Mouse (Mus musculus) limb, embryonic 12.5 days (tissue): ENCODE results near the gene Hoxa11. TPM values are rescaled to one million over a fixed set of nuclear protein-coding genes. Genes with fewer than 3 reads are reported as not detected.

ENCODE experiments used
- ATAC-seq: fragments of 200-750 bp; cut with Nextera tagmentation; 2 replicates; pipeline ENCODE4 v1.8.0; 2017; ENCODE audit warnings: low read depth, moderate TSS enrichment; ENCODE audit not compliant: insufficient number of reproducible peaks, insufficient read depth, low FRiP score, low TSS enrichment
- H3K27ac ChIP-seq: fragments of 300-500 bp; sonication (generic); 2 replicates; pipeline ENCODE4 v1.5.1; 2016; ENCODE audit warnings: mild to moderate bottlenecking, moderate library complexity
- H3K27me3 ChIP-seq: fragments of 300-500 bp; sonication (generic); 2 replicates; pipeline ENCODE4 v1.6.1; 2016; ENCODE audit warnings: mild to moderate bottlenecking, moderate library complexity
- H3K36me3 ChIP-seq: fragments of 300-500 bp; sonication (generic); 2 replicates; pipeline ENCODE4 v1.6.1; 2016; ENCODE audit warnings: mild to moderate bottlenecking, moderate library complexity
- H3K4me1 ChIP-seq: fragments of 300-500 bp; sonication (generic); replicated peaks from 2 replicates; pipeline ENCODE4 v1.6.1; 2016
- H3K4me2 ChIP-seq: fragments of 300-500 bp; sonication (generic); 2 replicates; pipeline ENCODE4 v1.6.1; 2016; ENCODE audit warnings: mild to moderate bottlenecking, moderate library complexity
- H3K4me3 ChIP-seq: fragments of 300-500 bp; sonication (generic); replicated peaks from 2 replicates; pipeline ENCODE4 v1.5.1; 2016; ENCODE audit warnings: mild to moderate bottlenecking
- H3K9ac ChIP-seq: fragments of 300-500 bp; sonication (generic); replicated peaks from 2 replicates; pipeline ENCODE4 v1.6.1; 2016; ENCODE audit warnings: mild to moderate bottlenecking, moderate library complexity
- H3K9me3 ChIP-seq: fragments of 300-500 bp; sonication (generic); 2 replicates; pipeline ENCODE4 v1.6.1; 2016; ENCODE audit warnings: mild to moderate bottlenecking, moderate library complexity
- WGBS: fragments of 180-500 bp; shearing (Covaris S2); methylation state at CpG from one replicate; pipeline ENCODE4 v1.1.7; 2016; 5-methylcytosine and 5-hydroxymethylcytosine counted together
- polyA plus RNA-seq: library from polyadenylated mRNA; unstranded; fragments of >200 nt; fragmentation: Nextera tagmentation; extraction: Ambion mirVana; gene quantifications from 2 replicates; pipeline ENCODE4 v1.2.1, GENCODE M21; 2016

The Hoxa11 gene
- polyA plus RNA-seq, 1 experiment from 2014 or later, result 96.8 TPM

- peak overlapping the region; percentile 100 for H3K27ac ChIP-seq
- peaks cover 16% of the 10 kb centered on the region for H3K27me3 ChIP-seq
- no peak for ATAC-seq
- H3K9me3 ChIP-seq, result no peaks in the 10 kb centered on the region
- H3K9ac ChIP-seq, result peak overlapping the region; percentile 100
- peak overlapping the region; percentile 96 for H3K4me2 ChIP-seq
- H3K36me3 ChIP-seq, result peaks cover 11% of the 10 kb centered on the region
- under 1% methylated on average over 70 of the region's 71 CpGs for WGBS
- H3K4me1 ChIP-seq, result peaks cover 46% of the 10 kb centered on the region
- peak overlapping the region; percentile 99 for H3K4me3 ChIP-seq
These were observed 412 bp downstream of the Hoxa11 start for GRCm38 (mm10) chr6:52245040-52245756.

- H3K4me2 ChIP-seq, result peak overlapping the region; percentile 96
- H3K9ac ChIP-seq, result peak overlapping the region; percentile 100
- 0% methylated on average over 23 of the region's 23 CpGs for WGBS
- peaks cover 5% of the 10 kb centered on the region for H3K36me3 ChIP-seq
- H3K27me3 ChIP-seq, result peaks cover 10% of the 10 kb centered on the region
- no peak for ATAC-seq
- H3K4me1 ChIP-seq, result peaks cover 40% of the 10 kb centered on the region
- H3K4me3 ChIP-seq, result peak overlapping the region; percentile 99
- peak overlapping the region; percentile 100 for H3K27ac ChIP-seq
- H3K9me3 ChIP-seq, result no peaks in the 10 kb centered on the region
These were observed 1.1 kb downstream of the Hoxa11 start for GRCm38 (mm10) chr6:52244471-52245039.

DNA sequence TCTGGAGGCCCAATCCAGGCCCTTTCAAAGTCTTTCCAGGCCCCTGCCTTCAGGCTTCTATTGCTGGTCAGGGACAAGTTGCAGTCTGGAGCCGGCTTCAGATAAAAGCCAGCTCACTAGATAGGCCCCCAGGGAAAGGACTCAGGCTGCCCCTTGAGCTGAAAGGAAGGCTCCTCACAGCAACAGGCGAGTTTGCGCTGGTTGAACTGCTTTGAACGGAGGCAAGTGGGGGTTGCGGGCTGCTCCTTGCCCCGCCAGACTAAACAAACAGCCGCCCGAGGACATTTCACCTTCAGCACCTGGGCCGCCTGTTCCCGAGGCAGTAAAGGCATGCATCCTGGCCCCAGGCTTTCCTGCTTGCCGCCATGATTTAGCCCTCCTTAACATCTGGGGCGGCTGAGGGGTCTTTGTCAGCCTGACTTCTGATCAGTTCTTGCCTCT lies 1.9 kb downstream of the Hoxa11 start:
- Histone ChIP-seq H3K4me3 (peak overlapping the region; percentile 99), H3K4me1 (peaks cover 38% of the 10 kb centered on the region), H3K4me2 (peak overlapping the region; percentile 96), H3K27me3 (peaks cover 10% of the 10 kb centered on the region), H3K9me3 (no peaks in the 10 kb centered on the region), H3K27ac (peak overlapping the region; percentile 100), H3K9ac (peak overlapping the region; percentile 100), H3K36me3 (no peaks in the 10 kb centered on the region)
- ATAC-seq, result 0 out of 2 replicates have a peak, but pooled peaks have one; percentile 0
- WGBS, result 2% methylated on average over 12 of the region's 12 CpGs

- Histone ChIP-seq H3K36me3 (no peaks in the 10 kb centered on the region), H3K9me3 (no peaks in the 10 kb centered on the region), H3K4me1 (peaks cover 35% of the 10 kb centered on the region), H3K9ac (peak overlapping the region; percentile 100), H3K4me3 (peak overlapping the region; percentile 99), H3K27me3 (peaks cover 5% of the 10 kb centered on the region), H3K4me2 (peak overlapping the region; percentile 96), H3K27ac (peak overlapping the region; percentile 100)
- 3% methylated on average over 4 of the region's 4 CpGs for WGBS
- ATAC-seq, result no peak
These were observed 2.7 kb downstream of the Hoxa11 start for GRCm38 (mm10) chr6:52242801-52243332.

GRCm38 (mm10) chr6:52241001-52241621 lies 4.5 kb downstream of the Hoxa11 start:
- peak overlapping the region; percentile 100 for H3K27ac ChIP-seq
- peaks cover 4% of the 10 kb centered on the region for H3K27me3 ChIP-seq
- no peaks in the 10 kb centered on the region for H3K9me3 ChIP-seq
- H3K36me3 ChIP-seq, result peaks cover 4% of the 10 kb centered on the region; the same call in 1 of the 2 replicates
- WGBS, result 2% methylated on average over 9 of the region's 9 CpGs
- H3K4me3 ChIP-seq, result peak overlapping the region; percentile 99
- peaks cover 46% of the 10 kb centered on the region for H3K4me1 ChIP-seq
- peak overlapping the region; percentile 96 for H3K4me2 ChIP-seq
- ATAC-seq, result peak; percentile 3; the same call in 1 of the 2 replicates
- H3K9ac ChIP-seq, result peak overlapping the region; percentile 100

GRCm38 (mm10) chr6:52240389-52241000 lies 5.1 kb downstream of the Hoxa11 start, which contains the start of gene Hoxa10:
TSS of gene Hoxa10 (minus strand) at chr6:52240854.
- Histone ChIP-seq H3K9me3 (no peaks in the 10 kb centered on the region), H3K27ac (peak within 1 kb of the TSS; percentile 100), H3K4me3 (peak within 1 kb of the TSS; percentile 99), H3K9ac (peak within 1 kb of the TSS; percentile 100), H3K4me1 (peaks cover 52% of the 10 kb centered on the region), H3K4me2 (peak within 1 kb of the TSS; percentile 96), H3K36me3 (peaks cover 10% of the 10 kb centered on the region; the same call in 1 of the 2 replicates), H3K27me3 (peaks cover 3% of the 10 kb centered on the region; the same call in 1 of the 2 replicates)
- under 1% methylated on average over 35 of the region's 35 CpGs for whole genome bisulfite sequencing
- peak; percentile 15; the same call in 1 of the 2 replicates for ATAC-seq

GRCm38 (mm10) chr6:52239625-52240388 lies 5.8 kb downstream of the Hoxa11 start:
- no peak for ATAC-seq
- Histone ChIP-seq H3K4me2 (peak overlapping the region; percentile 96), H3K27ac (peak overlapping the region; percentile 100), H3K27me3 (peaks cover 3% of the 10 kb centered on the region; the same call in 1 of the 2 replicates), H3K4me3 (peak overlapping the region; percentile 99), H3K4me1 (peaks cover 58% of the 10 kb centered on the region), H3K9me3 (no peaks in the 10 kb centered on the region), H3K36me3 (peaks cover 11% of the 10 kb centered on the region; the same call in 1 of the 2 replicates), H3K9ac (peak overlapping the region; percentile 100)
- WGBS, result under 1% methylated on average over 30 of the region's 30 CpGs

DNA sequence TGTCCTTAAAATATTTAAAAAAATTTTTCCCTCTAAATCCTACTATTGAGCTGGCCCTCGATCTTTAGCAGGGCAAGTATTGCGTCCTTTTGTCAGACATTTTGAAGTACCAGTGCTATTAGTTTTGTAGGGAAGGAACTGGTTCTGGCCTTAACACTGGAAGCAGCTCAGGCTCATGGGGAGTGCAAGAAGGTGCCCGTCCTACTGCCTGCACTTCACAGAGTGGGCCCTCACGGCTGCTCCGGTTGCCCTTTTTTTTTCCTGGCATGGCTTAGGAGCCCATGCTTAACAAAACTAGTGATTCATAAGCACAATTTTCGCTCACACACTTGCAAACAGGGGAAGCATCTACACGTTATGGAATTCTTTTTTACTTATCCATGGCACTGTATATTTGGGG lies 6.6 kb downstream of the Hoxa11 start:
- 2% methylated on average over 7 of the region's 7 CpGs for WGBS
- H3K4me1 ChIP-seq, result peaks cover 57% of the 10 kb centered on the region
- peak overlapping the region; percentile 100 for H3K27ac ChIP-seq
- peaks cover 3% of the 10 kb centered on the region; the same call in 1 of the 2 replicates for H3K27me3 ChIP-seq
- H3K9me3 ChIP-seq, result no peaks in the 10 kb centered on the region
- peaks cover 16% of the 10 kb centered on the region for H3K36me3 ChIP-seq
- H3K4me2 ChIP-seq, result peak overlapping the region; percentile 96
- peak overlapping the region; percentile 100 for H3K9ac ChIP-seq
- peak overlapping the region; percentile 99 for H3K4me3 ChIP-seq
- ATAC-seq, result no peak

DNA sequence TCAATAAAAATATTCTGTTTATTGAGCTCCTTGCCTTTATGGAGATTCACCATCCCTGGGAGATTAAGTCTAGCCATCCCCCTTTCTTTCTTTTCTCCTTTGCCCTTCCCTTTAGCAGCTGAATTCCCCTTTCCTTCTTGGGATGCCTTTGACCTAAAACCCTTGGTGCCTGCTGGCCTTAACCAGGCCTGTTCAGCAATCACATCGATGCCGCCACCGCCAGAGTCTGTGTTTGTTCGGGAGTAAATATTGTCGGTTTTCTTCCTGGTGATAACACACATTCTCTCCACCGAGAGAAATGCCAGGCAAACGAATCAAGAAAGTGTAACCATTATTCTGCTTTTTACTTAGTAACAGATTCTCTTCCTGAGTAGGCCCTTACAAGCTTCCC lies 7.5 kb downstream of the Hoxa11 start:
- peak overlapping the region; percentile 99 for H3K4me3 ChIP-seq
- WGBS, result 4% methylated on average over 7 of the region's 7 CpGs
- peaks cover 3% of the 10 kb centered on the region; the same call in 1 of the 2 replicates for H3K27me3 ChIP-seq
- ATAC-seq, result no peak
- peak overlapping the region; percentile 100 for H3K27ac ChIP-seq
- peak overlapping the region; percentile 100 for H3K9ac ChIP-seq
- peak overlapping the region; percentile 96 for H3K4me2 ChIP-seq
- peaks cover 25% of the 10 kb centered on the region for H3K36me3 ChIP-seq
- peaks cover 49% of the 10 kb centered on the region for H3K4me1 ChIP-seq
- H3K9me3 ChIP-seq, result no peaks in the 10 kb centered on the region
